Mouse (Mus musculus) urinary bladder, postnatal 36 days (tissue): ENCODE data around the gene Allc.

Experiments
- DNase-seq, 2 experiments: peaks; one replicate each; pipeline ENCODE4 v3.0.0; 2022; ENCODE audit warnings: low spot score in 2 of 2, mixed read lengths in 1 of 2

Allc gene

GRCm38 (mm10) chr12:28582423-28582822 is at the start of gene Allc:
TSS of gene Allc (minus strand) at chr12:28582523.
- no peak for DNase-seq

DNA sequence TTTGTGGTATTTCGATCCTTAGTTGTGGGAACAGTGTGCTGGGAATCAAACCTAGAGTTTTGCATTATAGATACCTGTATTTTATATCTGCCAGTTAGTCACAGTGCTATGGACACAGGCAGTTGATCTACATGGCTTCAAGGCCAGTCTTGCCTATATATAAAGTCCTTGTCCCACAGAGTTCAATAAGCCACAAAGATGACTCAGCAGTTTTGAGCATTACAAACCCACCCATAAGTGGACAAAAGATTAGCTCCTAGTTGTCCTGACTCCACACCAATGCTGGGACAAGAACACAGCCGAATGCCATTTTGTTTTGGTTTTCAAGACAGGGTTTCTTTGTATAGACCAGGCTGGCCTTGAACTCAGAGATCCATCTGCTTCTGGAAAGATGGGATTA is 46.1 kb upstream of the Allc start:
- DNase-seq, result no peak

DNA sequence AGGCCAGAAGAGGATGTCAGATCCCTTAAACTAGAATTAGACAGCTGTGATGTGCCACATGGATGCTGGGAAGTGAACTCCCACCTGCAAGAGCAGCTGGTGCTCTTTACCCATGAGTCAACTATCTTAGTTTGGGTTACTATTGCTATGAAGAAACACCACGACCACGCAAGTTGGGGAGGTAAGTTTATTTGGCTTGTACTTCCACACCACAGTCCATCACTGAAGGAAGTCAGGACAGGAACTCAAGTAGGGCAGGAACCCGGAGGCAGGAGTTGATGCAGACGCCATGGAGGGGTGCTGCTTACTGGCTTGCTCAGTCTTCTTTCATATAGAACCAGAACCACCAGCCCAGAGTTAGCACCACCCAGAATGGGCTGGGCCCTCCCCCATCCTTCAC is 44.8 kb upstream of the Allc start:
- no peak for DNase-seq

DNA sequence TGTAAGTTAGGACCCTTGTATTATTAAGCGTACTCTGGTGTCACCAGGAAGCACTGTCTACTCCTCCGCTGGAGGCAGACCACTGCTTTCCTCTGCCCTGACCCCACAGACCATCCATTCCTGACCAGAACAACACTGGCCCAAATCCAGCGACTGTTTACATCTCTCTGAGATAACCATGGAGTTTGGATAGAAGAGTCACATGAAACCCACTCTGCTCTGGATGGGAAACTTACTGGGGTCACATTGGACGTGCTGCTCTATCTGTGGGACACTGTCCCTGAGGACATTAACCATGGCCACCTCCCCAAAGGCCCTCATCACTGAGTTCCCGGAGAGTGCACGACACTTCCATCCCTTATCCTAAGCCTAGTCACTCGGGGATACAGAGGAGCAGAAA is 43.1 kb upstream of the Allc start:
- no peak for DNase-seq

DNA sequence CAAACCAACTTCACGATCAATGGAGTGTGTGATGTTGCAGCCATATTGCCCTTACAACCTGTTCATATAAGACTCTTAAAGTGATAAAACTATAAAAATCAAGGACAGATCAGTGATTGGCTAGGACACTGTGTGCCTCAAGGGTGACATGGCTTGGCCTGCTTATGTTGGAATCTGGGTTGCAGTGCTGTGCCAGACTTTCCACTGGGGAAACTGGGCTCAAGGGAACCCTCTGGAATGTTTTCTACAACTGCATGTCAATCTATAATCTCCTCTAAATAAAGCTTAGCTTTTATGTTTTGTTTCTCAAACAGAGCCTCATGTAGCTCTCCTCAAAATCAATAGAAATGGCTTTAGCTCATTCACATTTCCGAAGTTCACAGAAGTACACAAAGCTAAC is 41.9 kb upstream of the Allc start:
- DNase-seq, result no peak

DNA sequence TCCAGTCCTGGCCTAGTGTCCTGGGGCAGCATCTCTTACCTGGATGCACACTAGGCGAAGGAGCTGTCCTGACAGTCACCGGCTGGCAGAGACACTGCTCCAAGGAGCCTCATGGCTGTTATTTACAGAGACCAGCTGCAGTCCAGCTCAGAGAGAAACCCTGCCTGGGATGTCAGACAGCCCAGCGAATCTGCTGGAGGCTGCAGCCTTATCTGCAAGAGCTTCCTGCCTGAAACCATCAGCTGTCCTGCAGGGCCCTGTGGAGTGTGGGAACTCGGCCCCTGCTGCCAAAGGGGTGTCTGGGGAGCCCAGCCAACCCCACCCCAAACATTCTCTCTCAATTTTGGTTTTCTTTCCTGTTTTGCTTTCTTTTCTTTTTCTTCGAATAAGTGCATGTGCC is 40.9 kb upstream of the Allc start, which contains the start of gene Colec11:
Gene Colec11 (minus strand): TSS at position 183 of the 400 bp plus-strand sequence.
- no peak for DNase-seq

- no peak for DNase-seq
Measured at GRCm38 (mm10) chr12:28622641-28623040, 40.3 kb upstream of the Allc start.

DNA sequence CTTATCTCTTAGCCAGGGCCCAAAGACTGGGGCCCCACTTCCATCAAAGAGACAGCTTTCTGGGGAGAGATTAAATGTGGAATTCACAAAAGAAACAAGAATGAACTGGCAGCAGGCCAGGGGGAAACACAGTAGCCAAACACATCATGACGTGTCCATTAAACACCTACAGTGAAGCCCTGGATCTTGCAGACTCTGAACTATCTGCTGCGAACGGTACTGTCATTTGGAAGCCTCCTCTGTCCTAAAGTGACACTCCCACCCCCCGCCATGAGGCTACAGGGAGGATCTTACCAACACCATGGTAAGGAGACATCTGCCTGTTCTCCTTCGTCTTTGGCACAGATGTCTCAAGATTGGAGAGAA is 39.8 kb upstream of the Allc start:
- DNase-seq, result no peak

DNA sequence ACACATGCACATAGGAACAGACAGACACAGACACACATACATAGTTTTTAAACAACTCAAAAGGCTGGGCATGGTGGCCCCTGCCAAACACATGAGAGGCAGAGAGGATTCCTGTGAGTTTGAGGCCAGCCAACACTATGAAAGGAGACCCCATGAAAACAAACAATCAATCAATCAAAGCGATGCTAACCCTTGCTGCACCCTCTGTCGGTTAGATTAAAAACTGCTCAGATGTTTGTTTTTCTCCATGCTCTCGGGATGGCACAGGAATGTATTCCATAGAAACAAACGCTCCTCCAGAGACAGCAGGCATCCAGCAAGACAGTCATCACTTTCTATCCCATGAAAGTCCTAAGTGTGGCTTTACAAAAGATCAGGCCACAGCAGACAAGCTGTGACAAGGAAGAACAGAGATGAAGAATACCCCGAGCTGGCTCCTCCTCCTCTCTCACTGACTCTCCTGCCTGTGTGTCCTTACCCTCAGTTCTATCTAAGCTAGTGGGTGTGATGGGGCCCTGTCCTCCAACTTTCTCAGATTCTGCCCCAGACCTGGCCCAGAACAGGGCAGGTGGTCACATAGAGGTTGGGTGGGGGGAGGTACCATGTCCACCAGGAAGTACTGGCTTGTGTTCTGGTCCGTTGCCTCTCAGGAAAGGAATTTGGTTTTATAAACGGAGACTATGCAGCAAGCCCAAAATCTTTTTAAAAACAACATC is 39.3 kb upstream of the Allc start:
- DNase-seq, result no peak

- no peak for DNase-seq
Measured at GRCm38 (mm10) chr12:28617297-28617696, 35.0 kb upstream of the Allc start.

DNA sequence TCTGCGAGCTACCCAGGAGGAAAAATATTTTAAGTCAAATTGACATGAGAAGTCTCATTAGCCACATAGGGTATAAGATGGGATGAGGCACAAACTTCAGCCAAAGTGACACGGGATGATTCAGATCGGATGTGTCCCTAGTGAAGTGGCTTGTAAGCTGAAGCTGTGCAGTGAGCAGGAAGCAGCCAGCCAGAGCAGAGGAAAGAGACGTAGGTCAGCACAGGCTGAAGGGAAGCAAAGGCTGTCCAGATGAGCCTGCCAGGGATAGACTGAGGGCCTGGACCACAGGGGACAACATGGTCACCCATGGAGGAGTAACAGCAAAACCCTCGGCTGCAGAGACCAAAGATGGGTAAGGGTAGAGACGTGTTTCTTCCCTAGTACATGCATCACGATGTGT is 32.1 kb upstream of the Allc start:
- DNase-seq, result no peak

DNA sequence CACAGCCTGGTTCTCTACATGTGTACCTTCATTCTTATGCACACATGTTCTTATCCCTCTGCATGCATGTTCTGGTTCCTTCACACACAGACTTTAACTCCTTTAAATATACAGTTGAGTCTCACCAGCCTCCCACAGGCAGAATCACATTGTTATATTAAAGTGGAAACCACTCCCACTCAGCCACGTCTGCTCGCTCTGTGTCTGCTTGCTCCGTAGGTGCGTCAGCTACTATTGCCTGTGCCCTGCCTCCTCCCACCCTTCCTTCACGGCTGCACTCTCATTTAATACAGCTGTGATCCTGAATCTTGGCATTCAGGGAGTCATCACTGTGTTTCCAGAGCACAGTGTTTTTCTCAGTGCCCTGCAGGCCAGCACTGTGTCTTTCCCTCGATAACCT is 30.1 kb upstream of the Allc start:
- no peak for DNase-seq

DNA sequence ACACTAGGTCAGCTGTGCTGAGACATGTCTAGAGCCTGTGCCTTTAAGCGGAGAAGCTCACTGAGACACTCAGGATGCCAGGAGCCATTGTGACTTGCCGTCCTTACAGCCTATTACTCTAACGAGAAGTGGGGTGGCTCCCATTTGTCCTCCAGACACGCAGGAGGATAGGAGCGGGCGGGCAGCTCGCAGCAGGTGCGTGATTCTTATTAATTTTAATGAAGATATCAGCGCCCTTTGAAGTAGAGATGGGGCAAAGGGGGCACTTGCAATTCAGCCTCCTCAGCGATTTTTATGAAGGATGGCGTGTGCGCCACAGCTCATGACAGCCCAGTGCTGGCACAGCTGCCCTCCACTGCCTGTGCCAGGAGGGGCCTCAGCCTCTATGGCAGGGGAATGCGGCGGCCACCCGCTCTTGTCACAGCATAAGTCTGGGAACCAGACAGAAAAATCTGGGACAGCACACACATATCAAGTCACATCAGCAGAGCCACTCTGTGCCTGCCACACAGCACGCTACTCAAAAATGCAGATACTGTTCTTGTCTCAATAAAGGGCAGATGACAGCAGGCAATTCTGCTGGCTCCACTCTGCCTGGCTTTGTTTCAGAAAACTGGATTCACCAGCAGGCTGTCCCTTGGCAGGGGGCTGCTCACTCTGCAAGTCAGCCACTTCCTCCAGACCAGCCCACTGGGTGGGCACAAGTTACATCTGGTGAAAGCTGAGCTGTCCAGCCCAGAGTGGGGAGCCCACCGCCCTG is 25.4 kb upstream of the Allc start:
- DNase-seq, result no peak

- no peak for DNase-seq
Measured at GRCm38 (mm10) chr12:28603494-28603893, 21.2 kb upstream of the Allc start.

- DNase-seq, result no peak
Measured at GRCm38 (mm10) chr12:28602259-28602658, 19.9 kb upstream of the Allc start.

- no peak for DNase-seq
Measured at GRCm38 (mm10) chr12:28598526-28598991, 16.2 kb upstream of the Allc start.

- no peak for DNase-seq
Measured at GRCm38 (mm10) chr12:28598110-28598509, 15.8 kb upstream of the Allc start.

DNA sequence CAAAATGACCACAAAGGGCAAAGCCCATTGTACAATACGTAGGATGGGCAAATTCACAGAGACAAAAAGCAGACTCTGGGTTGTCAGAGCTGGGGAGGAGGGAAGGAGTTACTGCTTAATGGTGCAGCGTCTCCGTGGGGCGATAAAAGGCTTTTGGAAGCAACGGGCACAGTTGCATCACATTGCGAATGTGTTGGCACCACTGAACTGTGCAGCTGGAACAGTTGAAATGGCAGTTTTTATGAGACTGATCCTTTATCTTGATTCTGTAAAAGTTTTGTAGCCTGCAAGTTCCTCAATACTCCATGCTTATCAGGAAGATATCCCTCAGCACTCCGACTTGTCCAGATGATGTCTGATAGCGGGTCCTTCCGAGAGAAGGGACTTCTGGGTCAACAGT is 15.4 kb upstream of the Allc start:
- peak in 1 of 2 experiments; percentile 36 for DNase-seq

- DNase-seq, result no peak
Measured at GRCm38 (mm10) chr12:28596851-28597250, 14.5 kb upstream of the Allc start.

GRCm38 (mm10) chr12:28590428-28590827 is 8.1 kb upstream of the Allc start:
- DNase-seq, result no peak

- peak; percentile 71 to 83 for DNase-seq
Measured at GRCm38 (mm10) chr12:28589090-28589868, 7.0 kb upstream of the Allc start.

DNA sequence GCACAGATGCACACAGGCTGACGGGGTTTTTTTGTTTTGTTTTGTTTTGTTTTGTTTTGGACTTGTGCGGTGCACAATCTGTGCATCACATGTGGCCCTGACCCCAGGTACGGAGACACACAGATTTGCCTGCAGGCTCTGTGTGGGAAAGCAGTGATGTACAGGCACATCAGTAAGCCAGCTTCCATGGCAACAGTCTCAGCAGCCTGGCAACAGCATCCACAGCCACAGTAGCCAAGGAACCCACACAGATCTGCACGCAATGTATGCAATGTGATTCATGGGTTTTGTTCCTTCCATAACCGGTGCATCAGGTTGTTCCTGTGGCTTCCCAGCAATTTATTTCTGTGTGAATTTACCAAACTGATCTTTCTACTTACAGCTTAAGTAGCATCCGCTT is 5.6 kb upstream of the Allc start:
- DNase-seq, result no peak
